Mouse (Mus musculus): ENCODE measurements around the gene Kctd19. TPM values are rescaled to one million over a fixed set of nuclear protein-coding genes. Genes with fewer than 3 reads are reported as not detected.

Gene Kctd19
- polyA plus RNA-seq, 1 experiment from 2014 or later = not detected

DNA sequence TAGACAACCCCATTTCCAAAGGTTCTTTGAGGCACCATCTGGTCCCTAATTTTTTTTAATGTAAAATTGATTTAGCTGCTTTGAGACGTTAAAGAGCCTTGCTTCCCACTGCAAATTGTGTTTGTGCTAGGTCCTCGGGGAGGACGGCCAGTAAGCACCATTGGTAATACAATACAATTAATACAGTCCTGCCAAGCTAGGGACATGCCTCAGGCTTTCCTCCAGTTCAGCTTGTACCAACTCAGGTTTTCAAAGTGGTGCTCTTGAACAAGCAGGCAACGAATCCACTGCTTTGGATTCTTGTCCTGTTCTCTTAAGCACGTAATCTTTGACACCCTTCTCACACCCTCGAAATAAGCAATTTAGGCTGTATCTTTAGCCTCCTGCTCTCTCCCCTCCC, 19.7 kb upstream of the Kctd19 start:
- no peak for ATAC-seq (ENCODE audit: low FRiP score, low TSS enrichment)
- WGBS = 39% methylated on average over 6 of the region's 6 CpGs
- no peaks in the 10 kb centered on the region for H3K4me1 ChIP-seq (ENCODE audit: control insufficient read depth, insufficient read depth, low read length)
- H3K27ac ChIP-seq (ENCODE audit: low read depth, low read length) = no peak overlapping the region
- H3K4me2 ChIP-seq (replicated peaks; ENCODE audit: low read depth, low read length) = no peak overlapping the region
- H3K27me3 ChIP-seq (ENCODE audit: control insufficient read depth, insufficient read depth, low read length) = no peaks in the 10 kb centered on the region
- no peak overlapping the region for H3K9ac ChIP-seq (ENCODE audit: low read depth, low read length)
- no peak overlapping the region for H3K4me3 ChIP-seq (ENCODE audit: low read length)
- H3K9me3 ChIP-seq (ENCODE audit: control insufficient read depth, low read length) = no peaks in the 10 kb centered on the region
- H3K36me3 ChIP-seq (ENCODE audit: control insufficient read depth, insufficient read depth, low read length) = no peaks in the 10 kb centered on the region

DNA sequence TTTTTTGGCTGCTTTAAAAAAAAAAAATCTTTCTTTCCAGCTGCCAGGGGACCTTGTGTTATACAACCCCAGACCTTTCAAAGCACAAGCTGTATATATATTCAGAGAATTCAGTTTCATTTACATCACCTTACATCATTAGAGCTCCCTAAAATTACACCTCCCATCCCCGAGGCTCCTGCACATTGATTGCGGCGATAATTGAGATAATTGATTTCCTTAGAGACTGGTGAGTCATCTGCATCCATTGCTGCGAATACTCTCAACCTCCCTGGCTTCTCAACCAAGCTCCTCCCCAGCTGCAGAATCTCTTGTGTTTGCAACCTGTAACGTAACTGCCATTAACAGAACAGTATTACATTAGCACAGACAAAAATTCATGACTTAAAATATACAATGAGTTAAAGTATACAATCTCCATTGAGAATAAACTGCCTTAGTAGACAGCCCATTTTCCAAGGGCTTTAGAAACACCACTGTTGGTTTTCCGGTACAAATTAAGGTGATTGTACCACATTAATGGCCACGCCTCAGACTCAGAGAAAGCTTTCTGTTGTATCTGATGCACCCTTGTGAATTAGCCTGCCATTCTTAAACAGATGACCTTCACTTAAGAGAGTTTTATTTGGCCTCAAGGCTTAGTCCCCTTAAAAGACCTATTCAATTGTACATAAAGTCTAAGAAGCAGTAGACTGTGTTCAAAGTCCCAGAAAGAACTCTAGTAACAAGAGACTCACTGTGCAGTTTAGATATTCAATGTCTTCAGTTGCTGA, 18.6 kb upstream of the Kctd19 start:
- Histone ChIP-seq H3K27me3 (ENCODE audit: control insufficient read depth, insufficient read depth, low read length) (no peaks in the 10 kb centered on the region), H3K36me3 (ENCODE audit: control insufficient read depth, insufficient read depth, low read length) (no peaks in the 10 kb centered on the region), H3K27ac (ENCODE audit: low read depth, low read length) (no peak overlapping the region), H3K4me1 (ENCODE audit: control insufficient read depth, insufficient read depth, low read length) (no peaks in the 10 kb centered on the region), H3K4me2 (replicated peaks; ENCODE audit: low read depth, low read length) (no peak overlapping the region), H3K9me3 (ENCODE audit: control insufficient read depth, low read length) (no peaks in the 10 kb centered on the region), H3K4me3 (ENCODE audit: low read length) (no peak overlapping the region), H3K9ac (ENCODE audit: low read depth, low read length) (no peak overlapping the region)
- ATAC-seq (ENCODE audit: low FRiP score, low TSS enrichment) = no peak
- WGBS = 64% methylated on average over 7 of the region's 7 CpGs

DNA sequence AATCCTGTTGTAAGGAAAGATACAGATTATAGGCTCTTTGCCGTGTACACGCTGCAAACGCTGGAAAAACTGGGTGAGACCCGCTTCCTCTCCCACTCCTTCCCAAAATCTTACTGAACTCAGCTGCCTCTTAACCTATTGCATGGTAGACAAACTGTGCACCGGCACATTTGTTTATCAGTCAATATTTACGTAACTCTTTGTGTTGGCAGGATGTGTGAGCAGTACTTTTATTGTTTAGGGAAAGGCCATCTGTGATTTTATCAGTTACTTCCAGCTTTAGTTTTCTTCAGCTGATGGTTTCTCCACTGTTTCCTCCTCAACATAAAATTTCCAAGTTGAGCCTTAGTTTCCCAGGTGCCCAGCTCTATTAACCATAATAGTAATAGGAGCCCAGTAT, 13.6 kb upstream of the Kctd19 start:
- Histone ChIP-seq H3K9me3 (ENCODE audit: control insufficient read depth, low read length) (no peaks in the 10 kb centered on the region), H3K36me3 (ENCODE audit: control insufficient read depth, insufficient read depth, low read length) (no peaks in the 10 kb centered on the region), H3K27me3 (ENCODE audit: control insufficient read depth, insufficient read depth, low read length) (no peaks in the 10 kb centered on the region), H3K27ac (ENCODE audit: low read depth, low read length) (no peak overlapping the region), H3K4me3 (ENCODE audit: low read length) (no peak overlapping the region), H3K4me2 (replicated peaks; ENCODE audit: low read depth, low read length) (no peak overlapping the region), H3K4me1 (ENCODE audit: control insufficient read depth, insufficient read depth, low read length) (no peaks in the 10 kb centered on the region), H3K9ac (ENCODE audit: low read depth, low read length) (no peak overlapping the region)
- ATAC-seq (ENCODE audit: low FRiP score, low TSS enrichment) = no peak
- 62% methylated on average over 6 of the region's 6 CpGs for WGBS

DNA sequence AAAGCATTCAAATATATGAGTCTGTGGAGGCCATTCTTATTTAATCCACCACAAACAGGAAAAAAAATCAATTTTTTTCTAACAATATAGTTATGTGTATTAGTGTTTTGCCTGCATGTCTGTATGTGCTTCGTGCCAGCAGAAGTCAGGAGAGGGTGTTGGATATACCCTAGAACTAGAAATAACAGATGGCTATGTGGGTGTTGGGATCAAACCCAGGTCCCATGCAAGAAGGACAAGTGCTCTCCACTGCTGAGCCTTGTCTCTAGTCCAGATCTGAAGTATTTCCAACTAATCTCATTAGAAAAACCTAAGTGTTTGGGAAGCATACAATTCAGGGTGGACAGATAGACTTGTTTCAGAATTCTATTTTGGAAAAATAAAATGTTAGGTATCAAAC, 8.7 kb upstream of the Kctd19 start:
- no peak for ATAC-seq (ENCODE audit: low FRiP score, low TSS enrichment)
- Histone ChIP-seq H3K9me3 (ENCODE audit: control insufficient read depth, low read length) (0 out of 2 replicates have a peak, but pooled peaks cover 1% of the 10 kb centered on the region), H3K4me2 (replicated peaks; ENCODE audit: low read depth, low read length) (no peak overlapping the region), H3K27me3 (ENCODE audit: control insufficient read depth, insufficient read depth, low read length) (no peaks in the 10 kb centered on the region), H3K4me3 (ENCODE audit: low read length) (no peak overlapping the region), H3K9ac (ENCODE audit: low read depth, low read length) (no peak overlapping the region), H3K36me3 (ENCODE audit: control insufficient read depth, insufficient read depth, low read length) (no peaks in the 10 kb centered on the region), H3K4me1 (ENCODE audit: control insufficient read depth, insufficient read depth, low read length) (no peaks in the 10 kb centered on the region), H3K27ac (ENCODE audit: low read depth, low read length) (no peak overlapping the region)
- WGBS = 69% methylated on average over 1 of the region's 1 CpGs

DNA sequence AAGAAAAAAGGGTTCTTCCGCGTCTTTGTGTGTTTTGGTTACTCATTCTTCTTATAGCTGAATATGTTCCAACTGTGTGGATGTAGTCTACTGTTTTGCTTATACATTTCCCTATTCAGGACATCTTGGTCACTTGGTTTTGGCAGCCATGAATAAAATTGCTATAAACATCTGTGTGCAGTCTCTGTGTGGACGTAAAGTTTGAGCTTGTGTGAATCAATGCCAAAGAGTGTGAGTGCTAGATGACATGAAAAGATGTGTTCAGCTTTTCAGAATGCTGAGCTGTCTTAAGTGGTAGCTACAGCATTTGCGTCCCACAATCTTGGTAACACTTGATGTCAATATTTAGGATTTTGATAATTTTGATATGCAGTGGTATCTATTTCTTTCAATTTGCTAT, 6.5 kb upstream of the Kctd19 start:
- Histone ChIP-seq H3K4me2 (replicated peaks; ENCODE audit: low read depth, low read length) (no peak overlapping the region), H3K4me3 (ENCODE audit: low read length) (no peak overlapping the region), H3K27ac (ENCODE audit: low read depth, low read length) (no peak overlapping the region), H3K9me3 (ENCODE audit: control insufficient read depth, low read length) (0 out of 2 replicates have a peak, but pooled peaks cover 3% of the 10 kb centered on the region), H3K27me3 (ENCODE audit: control insufficient read depth, insufficient read depth, low read length) (peaks cover 3% of the 10 kb centered on the region; the same call in 1 of the 2 replicates), H3K9ac (ENCODE audit: low read depth, low read length) (no peak overlapping the region), H3K36me3 (ENCODE audit: control insufficient read depth, insufficient read depth, low read length) (no peaks in the 10 kb centered on the region), H3K4me1 (ENCODE audit: control insufficient read depth, insufficient read depth, low read length) (no peaks in the 10 kb centered on the region)
- ATAC-seq (ENCODE audit: low FRiP score, low TSS enrichment) = no peak
- 90% methylated on average over 4 of the region's 4 CpGs for WGBS

DNA sequence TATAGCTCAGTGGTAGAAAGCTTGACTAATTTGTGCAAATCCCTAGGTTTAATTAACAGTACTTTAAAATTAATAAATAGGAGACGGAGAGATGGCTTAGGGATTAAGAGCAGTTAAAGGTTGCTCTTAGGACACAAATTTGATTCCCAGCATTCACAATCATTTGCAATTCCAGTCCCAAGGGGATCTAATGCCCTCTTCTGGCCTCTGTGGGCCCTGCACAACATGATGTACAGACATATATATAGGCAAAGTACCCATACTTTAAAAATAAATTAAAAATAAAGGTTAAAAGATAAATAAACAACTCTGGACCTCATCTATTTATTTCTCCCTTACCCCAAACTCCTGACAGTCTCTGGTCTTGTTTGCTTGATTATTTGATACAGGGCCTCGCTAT, 5.7 kb upstream of the Kctd19 start:
- Histone ChIP-seq H3K4me1 (ENCODE audit: control insufficient read depth, insufficient read depth, low read length) (no peaks in the 10 kb centered on the region), H3K27me3 (ENCODE audit: control insufficient read depth, insufficient read depth, low read length) (peaks cover 10% of the 10 kb centered on the region; the same call in 1 of the 2 replicates), H3K36me3 (ENCODE audit: control insufficient read depth, insufficient read depth, low read length) (no peaks in the 10 kb centered on the region), H3K9ac (ENCODE audit: low read depth, low read length) (no peak overlapping the region), H3K27ac (ENCODE audit: low read depth, low read length) (no peak overlapping the region), H3K9me3 (ENCODE audit: control insufficient read depth, low read length) (0 out of 2 replicates have a peak, but pooled peaks cover 3% of the 10 kb centered on the region), H3K4me2 (replicated peaks; ENCODE audit: low read depth, low read length) (no peak overlapping the region), H3K4me3 (ENCODE audit: low read length) (no peak overlapping the region)
- WGBS = 82% methylated on average over 2 of the region's 2 CpGs
- ATAC-seq (ENCODE audit: low FRiP score, low TSS enrichment) = no peak

DNA sequence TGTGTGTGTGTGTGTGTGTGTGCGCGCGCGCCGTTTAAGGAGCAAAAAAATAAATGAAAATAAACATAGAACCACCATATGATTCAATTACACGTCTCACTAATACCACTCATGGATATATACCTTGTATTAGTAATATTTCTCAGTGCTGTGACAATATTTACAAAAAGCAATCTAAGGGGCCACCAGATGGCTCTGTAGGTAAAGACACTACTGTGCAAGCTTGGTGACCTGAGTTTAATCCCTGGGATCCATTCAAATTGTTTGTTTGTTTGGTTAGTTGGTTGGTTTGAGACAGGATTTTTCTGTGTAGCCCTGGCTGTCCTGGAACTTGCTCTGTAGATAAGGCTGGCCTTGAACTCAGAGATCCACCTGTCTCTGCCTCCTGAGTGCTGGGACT, 3.4 kb downstream of the Kctd19 start:
- Histone ChIP-seq H3K27ac (ENCODE audit: low read depth, low read length) (no peak overlapping the region), H3K4me1 (ENCODE audit: control insufficient read depth, insufficient read depth, low read length) (no peaks in the 10 kb centered on the region), H3K9me3 (ENCODE audit: control insufficient read depth, low read length) (no peaks in the 10 kb centered on the region), H3K27me3 (ENCODE audit: control insufficient read depth, insufficient read depth, low read length) (peaks cover 20% of the 10 kb centered on the region; the same call in 1 of the 2 replicates), H3K36me3 (ENCODE audit: control insufficient read depth, insufficient read depth, low read length) (no peaks in the 10 kb centered on the region), H3K4me3 (ENCODE audit: low read length) (no peak overlapping the region), H3K9ac (ENCODE audit: low read depth, low read length) (no peak overlapping the region), H3K4me2 (replicated peaks; ENCODE audit: low read depth, low read length) (no peak overlapping the region)
- 96% methylated on average over 6 of the region's 6 CpGs for WGBS
- ATAC-seq (ENCODE audit: low FRiP score, low TSS enrichment) = no peak

DNA sequence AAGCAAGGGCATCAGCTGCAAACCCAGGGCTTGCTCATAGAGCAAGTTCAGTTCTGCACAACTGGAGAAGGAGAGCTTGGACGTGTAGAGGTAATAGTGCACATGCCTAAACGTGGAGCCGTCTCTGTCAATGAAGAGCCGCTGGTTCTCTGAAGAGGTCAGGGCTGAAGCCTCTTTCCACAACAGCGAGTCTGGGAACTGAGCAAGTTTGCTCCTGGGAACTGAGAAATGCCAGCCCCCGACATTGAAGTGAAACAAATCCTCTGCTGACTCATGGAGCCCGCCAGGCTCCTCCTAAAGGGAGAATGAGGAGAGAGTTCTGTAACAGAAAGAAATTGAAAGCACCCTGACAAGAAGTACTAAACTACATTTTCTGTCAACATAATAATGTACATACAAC, 5.0 kb downstream of the Kctd19 start:
- 57% methylated on average over 7 of the region's 7 CpGs for WGBS
- no peak overlapping the region for H3K27ac ChIP-seq (ENCODE audit: low read depth, low read length)
- ATAC-seq (ENCODE audit: low FRiP score, low TSS enrichment) = no peak

DNA sequence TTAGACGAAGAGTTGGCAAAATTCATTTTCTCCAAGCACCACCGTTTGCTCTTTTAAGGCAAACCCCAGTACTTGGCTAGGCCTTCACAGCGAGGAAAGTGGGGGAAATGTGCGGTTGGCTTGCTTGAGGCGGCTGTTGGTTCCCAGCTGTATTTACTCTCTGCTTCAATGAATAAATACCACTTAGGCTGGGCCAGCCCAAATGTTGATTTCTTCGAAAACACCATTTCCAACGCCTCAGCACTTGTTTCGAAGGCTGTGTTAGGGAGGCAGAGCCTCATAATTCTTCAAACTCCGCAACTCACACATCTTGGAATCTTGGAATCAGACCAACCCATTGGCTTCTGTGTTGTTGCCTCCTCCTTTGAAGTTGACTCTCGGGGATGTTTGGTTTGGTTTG, 6.9 kb downstream of the Kctd19 start:
- Histone ChIP-seq H3K4me3 (ENCODE audit: low read length) (no peak overlapping the region), H3K9me3 (ENCODE audit: control insufficient read depth, low read length) (no peaks in the 10 kb centered on the region), H3K4me2 (replicated peaks; ENCODE audit: low read depth, low read length) (no peak overlapping the region), H3K36me3 (ENCODE audit: control insufficient read depth, insufficient read depth, low read length) (no peaks in the 10 kb centered on the region), H3K27ac (ENCODE audit: low read depth, low read length) (no peak overlapping the region), H3K4me1 (ENCODE audit: control insufficient read depth, insufficient read depth, low read length) (no peaks in the 10 kb centered on the region), H3K9ac (ENCODE audit: low read depth, low read length) (no peak overlapping the region), H3K27me3 (ENCODE audit: control insufficient read depth, insufficient read depth, low read length) (no peaks in the 10 kb centered on the region)
- ATAC-seq (ENCODE audit: low FRiP score, low TSS enrichment) = no peak
- 59% methylated on average over 10 of the region's 10 CpGs for WGBS

More for the DNA sequence above, 5.0 kb downstream of the Kctd19 start:
- H3K27me3 ChIP-seq (ENCODE audit: control insufficient read depth, insufficient read depth, low read length) = peaks cover 8% of the 10 kb centered on the region; the same call in 1 of the 2 replicates
- H3K9ac ChIP-seq (ENCODE audit: low read depth, low read length) = no peak overlapping the region
- H3K4me3 ChIP-seq (ENCODE audit: low read length) = no peak overlapping the region
- no peaks in the 10 kb centered on the region for H3K4me1 ChIP-seq (ENCODE audit: control insufficient read depth, insufficient read depth, low read length)
- H3K4me2 ChIP-seq (replicated peaks; ENCODE audit: low read depth, low read length) = no peak overlapping the region
- no peaks in the 10 kb centered on the region for H3K9me3 ChIP-seq (ENCODE audit: control insufficient read depth, low read length)
- H3K36me3 ChIP-seq (ENCODE audit: control insufficient read depth, insufficient read depth, low read length) = no peaks in the 10 kb centered on the region

All from kidney, embryonic 14.5 days (tissue).